10 mouse cellular contexts compared by ENCODE assay signal in genomic region chr4:12247994-12248393, GRCm38 (mm10).
"Had no signal": no experiment of that assay in that cellular context is flagged by ENCODE, and none has a peak within 500 bp of the region (broad histone marks: within the 10 kb centered on the region; RNA-seq: fewer than 3 reads in every experiment).

No protein-coding gene starts in this region.

- DNase-seq: liver, postnatal 0 days; lung, adult 2 months; lung, postnatal 14 days; lung, postnatal 36 days; thymus, adult 18-20 months; thymus, postnatal 14 days; thymus, postnatal 36 days had no signal

- ATAC-seq: liver, postnatal 0 days; lung, postnatal 0 days; midbrain, embryonic 13.5 days; midbrain, embryonic 15.5 days had no signal
